Mouse (Mus musculus): ENCODE measurements at regions not wholly inside any gene's neighbourhood (a gene's known extent, or its start where the extent isn't known, plus 50 kb on each side); places are given as distances from the start of the nearest gene placed in this dataset.

DNA sequence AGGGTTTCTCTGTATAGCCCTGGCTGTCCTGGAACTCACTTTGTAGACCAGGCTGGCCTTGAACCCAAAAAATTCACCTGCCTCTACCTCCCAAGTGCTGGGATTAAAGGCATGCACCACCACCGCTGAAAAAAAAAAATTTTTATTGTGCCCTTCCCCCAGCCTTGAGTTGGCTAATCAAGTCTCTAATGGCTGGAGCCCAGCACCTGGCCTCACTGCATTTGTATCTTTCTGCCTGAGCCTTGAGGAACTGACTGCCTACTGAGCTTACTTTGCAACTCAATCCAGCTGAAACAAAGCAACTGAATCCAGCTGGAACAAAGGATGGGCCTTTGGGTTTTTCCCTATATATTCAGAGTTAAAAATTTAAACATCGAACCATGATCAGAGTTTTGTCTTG lies 153.3 kb upstream of the Ccnh start:
- no peak for DNase-seq
- Histone ChIP-seq H3K4me1 (ENCODE audit: control insufficient read depth, insufficient read depth, low read length) (no peaks in the 10 kb centered on the region), H3K36me3 (ENCODE audit: control insufficient read depth, insufficient read depth, low read length) (no peaks in the 10 kb centered on the region), H3K27me3 (replicated peaks; ENCODE audit: control insufficient read depth, insufficient read depth, low read length) (no peaks in the 10 kb centered on the region), H3K4me3 (ENCODE audit: insufficient read depth, low read depth, low read length) (no peak overlapping the region), H3K27ac (ENCODE audit: insufficient read depth, low read depth, low read length) (no peak overlapping the region)
- no peak for TF ChIP-seq POLR2A (IDR thresholded peaks at IDR 0.05; ENCODE audit: low read depth, low read length)
- no peak for TF ChIP-seq CTCF (conservative IDR thresholded peaks at IDR 0.05; ENCODE audit: insufficient read depth, insufficient read length, low read depth, low read length)
- 64% methylated on average over 2 of the region's 2 CpGs for whole genome bisulfite sequencing

DNA sequence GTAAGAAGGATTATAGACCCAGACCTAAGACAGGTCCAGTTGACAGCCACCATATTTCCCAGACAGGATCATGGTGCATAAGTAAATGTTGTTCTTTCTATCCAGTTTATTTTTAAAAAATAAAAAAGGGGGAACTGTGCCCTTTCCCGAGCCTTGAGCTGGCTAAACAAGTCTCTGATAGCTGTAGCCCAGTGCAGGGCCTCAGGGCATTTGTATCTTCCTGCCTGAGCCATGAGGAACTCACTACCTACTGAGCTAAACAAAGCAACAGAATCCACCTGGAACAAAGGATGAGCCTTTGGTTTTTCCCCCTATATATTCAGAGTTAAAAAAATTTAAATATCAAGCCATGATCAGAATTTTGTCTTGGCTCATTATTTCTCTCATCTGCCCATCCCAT lies 152.4 kb upstream of the Ccnh start:
- no peak overlapping the region for H3K27ac ChIP-seq (ENCODE audit: insufficient read depth, low read depth, low read length)
- H3K27me3 ChIP-seq (replicated peaks; ENCODE audit: control insufficient read depth, insufficient read depth, low read length) = no peaks in the 10 kb centered on the region
- no peaks in the 10 kb centered on the region for H3K36me3 ChIP-seq (ENCODE audit: control insufficient read depth, insufficient read depth, low read length)
- H3K4me3 ChIP-seq (ENCODE audit: insufficient read depth, low read depth, low read length) = no peak overlapping the region
- no peak for TF ChIP-seq CTCF (conservative IDR thresholded peaks at IDR 0.05; ENCODE audit: insufficient read depth, insufficient read length, low read depth, low read length)
- TF ChIP-seq POLR2A (IDR thresholded peaks at IDR 0.05; ENCODE audit: low read depth, low read length) = no peak
- no peak for DNase-seq
- 48% methylated on average over 1 of the region's 1 CpGs for WGBS
- H3K4me1 ChIP-seq (ENCODE audit: control insufficient read depth, insufficient read depth, low read length) = no peaks in the 10 kb centered on the region

DNA sequence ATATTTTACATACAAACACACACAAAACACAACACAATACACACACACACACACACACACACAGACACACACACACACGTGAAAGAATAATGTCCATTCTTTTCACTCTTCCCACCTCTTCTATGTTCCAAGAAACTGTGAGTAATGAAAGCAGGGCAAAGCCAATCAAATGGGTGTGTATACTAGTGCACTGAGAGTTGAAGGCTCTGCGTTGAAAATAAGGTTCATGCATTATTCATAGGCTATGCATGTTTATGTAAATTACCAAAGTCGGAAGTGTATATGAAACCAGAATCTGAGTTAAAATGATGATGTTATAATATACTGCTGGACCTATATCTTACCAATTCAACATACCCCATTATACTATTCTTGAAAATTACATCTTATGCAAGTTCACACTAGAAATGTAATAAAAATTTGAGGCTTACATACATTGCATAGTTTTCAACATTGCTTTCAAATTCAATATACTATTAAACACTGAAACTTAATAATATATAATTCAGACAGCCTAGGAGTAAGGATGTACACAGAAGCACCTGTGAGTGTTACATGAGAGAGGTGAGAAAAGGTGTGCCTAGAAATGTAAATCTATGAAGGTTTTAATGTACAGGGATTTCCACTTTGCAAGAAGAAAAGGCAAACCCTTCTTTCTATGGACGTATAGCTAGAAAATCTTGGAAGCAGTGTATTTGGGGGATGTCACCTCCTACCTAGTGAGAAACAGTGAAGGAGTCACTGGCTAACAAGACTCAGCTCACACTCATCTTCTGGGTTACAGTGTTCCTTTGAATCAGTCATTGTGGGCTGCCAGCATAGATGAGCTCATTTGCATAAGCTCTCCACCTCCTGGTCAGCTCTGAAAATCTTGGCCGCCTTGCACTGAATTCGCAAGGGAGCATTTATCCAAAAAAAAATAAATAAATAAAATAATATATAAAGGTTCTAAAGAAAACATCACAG lies 122.3 kb upstream of the Ccnh start:
- TF ChIP-seq POLR2A (IDR thresholded peaks at IDR 0.05; ENCODE audit: low read depth, low read length) (no peak), CTCF (conservative IDR thresholded peaks at IDR 0.05; ENCODE audit: insufficient read depth, insufficient read length, low read depth, low read length) (no peak)
- Histone ChIP-seq H3K27me3 (replicated peaks; ENCODE audit: control insufficient read depth, insufficient read depth, low read length) (no peaks in the 10 kb centered on the region), H3K4me3 (ENCODE audit: insufficient read depth, low read depth, low read length) (no peak overlapping the region), H3K36me3 (ENCODE audit: control insufficient read depth, insufficient read depth, low read length) (no peaks in the 10 kb centered on the region), H3K27ac (ENCODE audit: insufficient read depth, low read depth, low read length) (no peak overlapping the region), H3K4me1 (ENCODE audit: control insufficient read depth, insufficient read depth, low read length) (no peaks in the 10 kb centered on the region)
- DNase-seq = no peak
- WGBS = 62% methylated on average over 6 of the region's 6 CpGs

DNA sequence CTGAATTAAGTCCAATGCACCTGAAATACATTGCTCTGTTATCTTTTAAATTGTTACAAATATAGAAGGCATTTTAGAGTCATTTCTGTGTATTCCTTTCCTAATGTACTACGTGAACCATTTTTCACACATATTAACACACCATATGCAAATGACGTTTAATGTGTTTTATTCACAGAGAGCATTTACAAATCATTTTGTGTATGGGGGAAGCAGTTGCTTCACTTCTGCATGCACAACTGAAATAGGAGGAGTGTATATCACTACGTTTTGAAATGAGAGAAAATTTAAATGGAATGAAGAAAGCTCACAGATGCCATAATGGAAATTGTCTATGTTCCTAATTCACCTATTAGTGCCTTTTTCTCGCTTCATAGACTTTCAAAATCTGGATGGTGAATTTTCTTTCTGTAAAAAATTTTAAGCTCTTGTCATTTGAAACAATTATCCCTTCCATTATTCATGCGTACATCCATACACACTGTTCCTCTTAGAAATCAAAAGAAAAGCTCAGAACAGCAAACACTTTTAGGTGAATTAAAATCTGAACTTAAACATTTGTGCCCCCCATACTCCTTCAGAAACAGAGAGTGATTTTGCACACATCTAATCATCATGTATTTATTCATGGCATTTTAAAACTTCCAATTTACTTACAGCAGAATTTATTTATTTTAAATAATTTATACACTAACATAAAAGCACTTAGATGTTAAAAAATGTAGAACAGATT lies 121.5 kb upstream of the Ccnh start:
- Histone ChIP-seq H3K4me1 (ENCODE audit: control insufficient read depth, insufficient read depth, low read length) (no peaks in the 10 kb centered on the region), H3K27me3 (replicated peaks; ENCODE audit: control insufficient read depth, insufficient read depth, low read length) (no peaks in the 10 kb centered on the region), H3K27ac (ENCODE audit: insufficient read depth, low read depth, low read length) (no peak overlapping the region), H3K4me3 (ENCODE audit: insufficient read depth, low read depth, low read length) (no peak overlapping the region), H3K36me3 (ENCODE audit: control insufficient read depth, insufficient read depth, low read length) (no peaks in the 10 kb centered on the region)
- WGBS = 75% methylated on average over 5 of the region's 5 CpGs
- no peak for DNase-seq
- TF ChIP-seq CTCF (conservative IDR thresholded peaks at IDR 0.05; ENCODE audit: insufficient read depth, insufficient read length, low read depth, low read length) = no peak
- no peak for TF ChIP-seq POLR2A (IDR thresholded peaks at IDR 0.05; ENCODE audit: low read depth, low read length)

DNA sequence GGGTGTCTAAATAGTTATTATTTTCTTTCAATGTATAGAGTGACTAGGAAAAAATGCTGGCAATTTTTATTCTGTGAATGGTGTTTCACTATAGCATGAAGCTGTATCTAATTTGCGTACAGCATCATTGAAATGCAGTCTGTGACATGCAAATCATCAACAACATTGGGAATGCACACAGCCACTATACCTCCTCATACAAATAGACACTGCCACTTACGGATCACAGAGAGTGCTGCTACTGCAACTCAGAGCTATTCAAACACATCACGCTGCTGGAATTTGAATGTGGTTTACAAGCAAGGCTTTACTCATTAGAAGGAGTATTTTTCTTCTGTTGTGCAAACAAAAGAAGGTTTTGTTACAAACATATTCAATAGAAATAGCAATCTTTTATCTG lies 120.8 kb upstream of the Ccnh start:
- WGBS = 75% methylated on average over 3 of the region's 3 CpGs

DNA sequence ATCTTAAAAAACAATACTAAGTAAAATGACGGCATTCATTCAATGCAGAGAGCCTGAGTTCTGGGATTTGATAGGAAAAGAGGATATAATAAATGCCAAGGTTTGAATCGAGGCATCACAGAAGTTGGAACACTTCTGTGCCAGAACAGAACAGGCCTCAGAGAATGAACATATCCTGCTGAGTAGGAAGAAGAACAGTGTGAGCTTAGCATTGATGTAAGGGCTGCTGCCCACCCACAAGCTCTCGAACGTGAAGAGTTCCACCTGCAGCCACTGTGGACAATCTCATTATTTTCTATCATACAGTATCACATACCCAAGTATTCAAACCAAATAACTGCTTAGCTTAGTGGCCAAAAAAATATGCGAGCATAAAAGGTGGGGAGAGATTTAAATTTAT lies 105.9 kb upstream of the Ccnh start:
- DNase-seq = no peak
- TF ChIP-seq CTCF (conservative IDR thresholded peaks at IDR 0.05; ENCODE audit: insufficient read depth, insufficient read length, low read depth, low read length) = no peak
- no peak for TF ChIP-seq POLR2A (IDR thresholded peaks at IDR 0.05; ENCODE audit: low read depth, low read length)
- 79% methylated on average over 5 of the region's 5 CpGs for WGBS

More for the DNA sequence above, 120.8 kb upstream of the Ccnh start:
- no peak for DNase-seq
- no peaks in the 10 kb centered on the region for H3K36me3 ChIP-seq (ENCODE audit: control insufficient read depth, insufficient read depth, low read length)
- H3K27me3 ChIP-seq (replicated peaks; ENCODE audit: control insufficient read depth, insufficient read depth, low read length) = no peaks in the 10 kb centered on the region
- H3K27ac ChIP-seq (ENCODE audit: insufficient read depth, low read depth, low read length) = no peak overlapping the region
- TF ChIP-seq POLR2A (IDR thresholded peaks at IDR 0.05; ENCODE audit: low read depth, low read length) (no peak), CTCF (conservative IDR thresholded peaks at IDR 0.05; ENCODE audit: insufficient read depth, insufficient read length, low read depth, low read length) (no peak)
- no peak overlapping the region for H3K4me3 ChIP-seq (ENCODE audit: insufficient read depth, low read depth, low read length)
- no peaks in the 10 kb centered on the region for H3K4me1 ChIP-seq (ENCODE audit: control insufficient read depth, insufficient read depth, low read length)

DNA sequence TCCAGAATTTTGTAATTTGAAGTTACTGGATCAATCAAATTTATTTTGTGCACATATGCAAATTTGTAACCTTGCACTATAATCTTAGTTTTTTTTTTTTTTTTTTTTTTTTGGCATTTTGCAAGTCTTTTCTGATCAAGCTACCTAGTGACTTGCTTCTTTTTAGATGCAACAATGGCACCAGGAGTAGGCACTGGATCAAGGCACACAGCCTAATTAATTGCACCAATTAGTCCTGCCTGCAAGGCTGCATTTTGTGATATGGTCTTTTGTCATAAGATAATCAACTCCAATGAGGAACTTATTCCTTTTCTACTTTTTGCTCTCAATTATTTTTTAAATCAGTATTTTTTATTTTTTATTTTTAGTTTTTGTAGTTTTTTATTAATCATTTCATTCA lies 105.5 kb upstream of the Ccnh start:
- Histone ChIP-seq H3K27me3 (replicated peaks; ENCODE audit: control insufficient read depth, insufficient read depth, low read length) (no peaks in the 10 kb centered on the region), H3K4me3 (ENCODE audit: insufficient read depth, low read depth, low read length) (no peak overlapping the region), H3K4me1 (ENCODE audit: control insufficient read depth, insufficient read depth, low read length) (no peaks in the 10 kb centered on the region), H3K27ac (ENCODE audit: insufficient read depth, low read depth, low read length) (no peak overlapping the region), H3K36me3 (ENCODE audit: control insufficient read depth, insufficient read depth, low read length) (no peaks in the 10 kb centered on the region)
- no peak for DNase-seq
- TF ChIP-seq CTCF (conservative IDR thresholded peaks at IDR 0.05; ENCODE audit: insufficient read depth, insufficient read length, low read depth, low read length) = no peak

More for the DNA sequence above, 105.9 kb upstream of the Ccnh start:
- Histone ChIP-seq H3K4me1 (ENCODE audit: control insufficient read depth, insufficient read depth, low read length) (no peaks in the 10 kb centered on the region), H3K27ac (ENCODE audit: insufficient read depth, low read depth, low read length) (no peak overlapping the region), H3K27me3 (replicated peaks; ENCODE audit: control insufficient read depth, insufficient read depth, low read length) (no peaks in the 10 kb centered on the region), H3K4me3 (ENCODE audit: insufficient read depth, low read depth, low read length) (no peak overlapping the region), H3K36me3 (ENCODE audit: control insufficient read depth, insufficient read depth, low read length) (no peaks in the 10 kb centered on the region)
